Mouse (Mus musculus) forebrain, postnatal 0 days (tissue): ENCODE data around the gene Wdr25. TPM values are rescaled to one million over a fixed set of nuclear protein-coding genes. Genes with fewer than 3 reads are reported as not detected.

Experiments used
- ATAC-seq: fragments of 200-750 bp; cut with Nextera tagmentation; 2 replicates; pipeline ENCODE4 v1.8.0; 2017; ENCODE audit warnings: mild to moderate bottlenecking, moderate library complexity
- DNase-seq: peaks from one replicate; pipeline ENCODE4 v3.0.0-alpha.2; 2015
- H3K27ac ChIP-seq: fragments of 300-500 bp; sonication (generic); 2 replicates; pipeline ENCODE4 v1.5.1; 2014; ENCODE audit warnings: low read depth, mild to moderate bottlenecking, antibody characterized with exemption, low read length, moderate library complexity, mixed read lengths
- H3K27me3 ChIP-seq: fragments of 300-500 bp; sonication (generic); 2 replicates; pipeline ENCODE4 v1.6.1; 2014; ENCODE audit warnings: mild to moderate bottlenecking, low read length, mixed read lengths; ENCODE audit not compliant: insufficient read depth
- H3K36me3 ChIP-seq: fragments of 300-500 bp; sonication (generic); 2 replicates; pipeline ENCODE4 v1.6.1; 2014; ENCODE audit warnings: mild to moderate bottlenecking, moderate library complexity; ENCODE audit not compliant: insufficient read depth
- H3K4me1 ChIP-seq: fragments of 300-500 bp; sonication (generic); 2 replicates; pipeline ENCODE4 v1.6.1; 2014; ENCODE audit warnings: antibody characterized with exemption; ENCODE audit not compliant: insufficient read depth
- H3K4me2 ChIP-seq: fragments of 300-500 bp; sonication (generic); 2 replicates; pipeline ENCODE4 v1.6.1; 2014; ENCODE audit warnings: low read depth, mild to moderate bottlenecking, moderate library complexity
- H3K4me3 ChIP-seq: fragments of 300-500 bp; sonication (generic); 2 replicates; pipeline ENCODE4 v1.5.1; 2014; ENCODE audit warnings: low read depth, low read length, mixed read lengths
- H3K9ac ChIP-seq: fragments of 300-500 bp; sonication (generic); 2 replicates; pipeline ENCODE4 v1.6.1; 2014; ENCODE audit warnings: mild to moderate bottlenecking
- H3K9me3 ChIP-seq: fragments of 300-500 bp; sonication (generic); 2 replicates; pipeline ENCODE4 v1.6.1; 2016; ENCODE audit warnings: low read length
- CTCF ChIP-seq: sonication (generic); IDR thresholded peaks from 2 replicates; pipeline ENCODE4 v1.5.1; 2016; ENCODE audit warnings: antibody characterized with exemption, control low read depth, low read depth
- whole genome bisulfite sequencing: fragments of 180-500 bp; shearing (Covaris S2); extraction: QIAGEN DNeasy Blood & Tissue Kit; methylation state at CpG from one replicate; pipeline ENCODE4 v1.1.7; 2014; 5-methylcytosine and 5-hydroxymethylcytosine counted together
- polyA plus RNA-seq: library from polyadenylated mRNA; unstranded; fragments of >200 nt; fragmentation: Nextera tagmentation; extraction: Ambion mirVana; gene quantifications from 2 replicates; pipeline ENCODE4 v1.2.1, GENCODE M21; 2015
- total RNA-seq: library from RNA; depleted of rRNA; stranded (reverse); fragments of >200 nt; gene quantifications from 2 replicates; pipeline ENCODE4 v1.2.3, GENCODE M21; 2014

Gene Wdr25
- total and polyA plus RNA-seq, 2 experiments from 2014 or later = 5.3 to 6.2 TPM

GRCm38 (mm10) chr12:108894432-108894816 is 993 bp downstream of the Wdr25 start:
- Histone ChIP-seq H3K9me3 (no peaks in the 10 kb centered on the region), H3K4me3 (peak overlapping the region; percentile 95), H3K4me1 (peaks cover 15% of the 10 kb centered on the region), H3K9ac (peak overlapping the region; percentile 66), H3K4me2 (peak overlapping the region; percentile 65), H3K27me3 (no peaks in the 10 kb centered on the region), H3K27ac (0 out of 2 replicates have a peak overlapping the region, but pooled peaks have one; percentile 29), H3K36me3 (peaks cover 7% of the 10 kb centered on the region)
- no peak for DNase-seq
- 2% methylated on average over 7 of the region's 7 CpGs for WGBS
- peak; percentile 17 for ATAC-seq
- no peak for TF ChIP-seq CTCF

GRCm38 (mm10) chr12:108896006-108896405 is 2.6 kb downstream of the Wdr25 start:
- no peak for DNase-seq
- no peak overlapping the region for H3K4me2 ChIP-seq
- ATAC-seq = no peak

GRCm38 (mm10) chr12:108901346-108901745 is 7.9 kb downstream of the Wdr25 start:
- H3K27me3 ChIP-seq = no peaks in the 10 kb centered on the region
- no peak for DNase-seq
- no peaks in the 10 kb centered on the region for H3K9me3 ChIP-seq
- H3K4me2 ChIP-seq = no peak overlapping the region
- no peak overlapping the region for H3K27ac ChIP-seq
- no peak for TF ChIP-seq CTCF
- WGBS = 76% methylated on average over 5 of the region's 5 CpGs
- 0 out of 2 replicates have a peak, but pooled peaks cover 5% of the 10 kb centered on the region for H3K4me1 ChIP-seq
- H3K36me3 ChIP-seq = peaks cover 5% of the 10 kb centered on the region
- H3K9ac ChIP-seq = no peak overlapping the region
- no peak overlapping the region for H3K4me3 ChIP-seq
- no peak for ATAC-seq

More at GRCm38 (mm10) chr12:108896006-108896405, 2.6 kb downstream of the Wdr25 start:
- Histone ChIP-seq H3K4me1 (peaks cover 15% of the 10 kb centered on the region), H3K36me3 (peaks cover 5% of the 10 kb centered on the region), H3K4me3 (no peak overlapping the region), H3K9ac (no peak overlapping the region), H3K27me3 (no peaks in the 10 kb centered on the region), H3K9me3 (no peaks in the 10 kb centered on the region), H3K27ac (no peak overlapping the region)
- TF ChIP-seq CTCF = peak; percentile 31
- 71% methylated on average over 3 of the region's 3 CpGs for whole genome bisulfite sequencing

GRCm38 (mm10) chr12:108902940-108903339 is 9.5 kb downstream of the Wdr25 start:
- H3K4me2 ChIP-seq = no peak overlapping the region
- H3K9me3 ChIP-seq = no peaks in the 10 kb centered on the region
- no peaks in the 10 kb centered on the region for H3K27me3 ChIP-seq
- peak; percentile 94 for TF ChIP-seq CTCF
- ATAC-seq (peak; percentile 53), DNase-seq (peak; percentile 78)
- H3K4me3 ChIP-seq = no peak overlapping the region
- 12% methylated on average over 8 of the region's 8 CpGs for whole genome bisulfite sequencing
- peaks cover 5% of the 10 kb centered on the region for H3K36me3 ChIP-seq
- H3K27ac ChIP-seq = no peak overlapping the region
- H3K9ac ChIP-seq = no peak overlapping the region
- H3K4me1 ChIP-seq = 0 out of 2 replicates have a peak, but pooled peaks cover 8% of the 10 kb centered on the region

- Histone ChIP-seq H3K4me2 (no peak overlapping the region), H3K9ac (no peak overlapping the region), H3K4me1 (0 out of 2 replicates have a peak, but pooled peaks cover 8% of the 10 kb centered on the region), H3K9me3 (no peaks in the 10 kb centered on the region), H3K27ac (no peak overlapping the region), H3K36me3 (peaks cover 5% of the 10 kb centered on the region; the same call in 1 of the 2 replicates), H3K4me3 (no peak overlapping the region), H3K27me3 (no peaks in the 10 kb centered on the region)
- peak; percentile 92 for TF ChIP-seq CTCF
- peak; percentile 91 for DNase-seq
- WGBS = 56% methylated on average over 8 of the region's 8 CpGs
- ATAC-seq = peak; percentile 83
These were observed 10.3 kb downstream of the Wdr25 start for GRCm38 (mm10) chr12:108903600-108904275.

- Histone ChIP-seq H3K9ac (no peak overlapping the region), H3K4me3 (no peak overlapping the region), H3K9me3 (no peaks in the 10 kb centered on the region), H3K27ac (no peak overlapping the region), H3K27me3 (no peaks in the 10 kb centered on the region), H3K4me2 (no peak overlapping the region), H3K36me3 (peaks cover 5% of the 10 kb centered on the region; the same call in 1 of the 2 replicates), H3K4me1 (0 out of 2 replicates have a peak, but pooled peaks cover 8% of the 10 kb centered on the region)
- no peak for DNase-seq
- WGBS = 33% methylated on average over 8 of the region's 8 CpGs
- ATAC-seq = no peak
- TF ChIP-seq CTCF = no peak
These were observed 10.8 kb downstream of the Wdr25 start for GRCm38 (mm10) chr12:108904276-108904653.

- H3K4me3 ChIP-seq = no peak overlapping the region
- no peaks in the 10 kb centered on the region for H3K36me3 ChIP-seq
- DNase-seq = no peak
- H3K27ac ChIP-seq = no peak overlapping the region
- 0 out of 2 replicates have a peak, but pooled peaks cover 8% of the 10 kb centered on the region for H3K4me1 ChIP-seq
- no peak for ATAC-seq
- H3K4me2 ChIP-seq = no peak overlapping the region
- no peaks in the 10 kb centered on the region for H3K27me3 ChIP-seq
- H3K9me3 ChIP-seq = no peaks in the 10 kb centered on the region
- H3K9ac ChIP-seq = no peak overlapping the region; the same call in 1 of the 2 replicates
- no peak for TF ChIP-seq CTCF
- 33% methylated on average over 14 of the region's 14 CpGs for WGBS
These were observed 12.3 kb downstream of the Wdr25 start for GRCm38 (mm10) chr12:108905620-108906302.
